Mouse (Mus musculus) hindbrain, embryonic 14.5 days (tissue): Measurements from ENCODE around the gene Slc22a5. TPM values are rescaled to one million over a fixed set of nuclear protein-coding genes. Genes with fewer than 3 reads are reported as not detected.
A peak's percentile ranks its signal among the peaks of the same experiment; 100 is the strongest.
"Not testable (repeated sequence)": the region's sequence is repeated elsewhere in the genome, so short reads cannot be mapped to it uniquely, and the experiment has no call there.

Source experiments
- ATAC-seq: fragments of 200-750 bp; cut with Nextera tagmentation; 2 replicates; pipeline ENCODE4 v1.8.0; 2017; ENCODE audit warnings: moderate number of reproducible peaks, mild to moderate bottlenecking, moderate TSS enrichment, moderate library complexity; ENCODE audit not compliant: low FRiP score
- DNase-seq: peaks from one replicate; pipeline ENCODE4 v3.0.0-alpha.2; 2015; ENCODE audit warnings: low spot score
- H3K27ac ChIP-seq: fragments of 300-500 bp; sonication (generic); 2 replicates; pipeline ENCODE4 v1.5.1; 2014; ENCODE audit warnings: mild to moderate bottlenecking, moderate library complexity
- H3K27me3 ChIP-seq: fragments of 300-500 bp; sonication (generic); 2 replicates; pipeline ENCODE4 v1.6.1; 2014; ENCODE audit warnings: mild to moderate bottlenecking, low read length, mixed read lengths; ENCODE audit not compliant: control insufficient read depth, insufficient read depth
- H3K36me3 ChIP-seq: fragments of 300-500 bp; sonication (generic); replicated peaks from 2 replicates; pipeline ENCODE4 v1.6.1; 2014; ENCODE audit not compliant: control insufficient read depth, insufficient read depth
- H3K4me1 ChIP-seq: fragments of 300-500 bp; sonication (generic); replicated peaks from 2 replicates; pipeline ENCODE4 v1.6.1; 2014; ENCODE audit warnings: antibody characterized with exemption, low read length, mixed read lengths; ENCODE audit not compliant: control insufficient read depth, insufficient read depth
- H3K4me2 ChIP-seq: fragments of 300-500 bp; sonication (generic); replicated peaks from 2 replicates; pipeline ENCODE4 v1.6.1; 2014; ENCODE audit warnings: mild to moderate bottlenecking, moderate library complexity
- H3K4me3 ChIP-seq: fragments of 300-500 bp; sonication (generic); replicated peaks from 2 replicates; pipeline ENCODE4 v1.5.1; 2014; ENCODE audit warnings: mild to moderate bottlenecking, low read length
- H3K9ac ChIP-seq: fragments of 300-500 bp; sonication (generic); 2 replicates; pipeline ENCODE4 v1.6.1; 2014
- H3K9me3 ChIP-seq: fragments of 300-500 bp; sonication (generic); 2 replicates; pipeline ENCODE4 v1.6.1; 2016; ENCODE audit warnings: low read length; ENCODE audit not compliant: control insufficient read depth
- WGBS: fragments of 180-500 bp; shearing (Covaris S2); extraction: QIAGEN DNeasy Blood & Tissue Kit; methylation state at CpG from one replicate; pipeline ENCODE4 v1.1.7; 2014; 5-methylcytosine and 5-hydroxymethylcytosine counted together
- polyA plus RNA-seq: library from polyadenylated mRNA; unstranded; fragments of >200 nt; fragmentation: Nextera tagmentation; extraction: Ambion mirVana; gene quantifications from 2 replicates; pipeline ENCODE4 v1.2.1, GENCODE M21; 2014

The Slc22a5 gene
- polyA plus RNA-seq, 1 experiment from 2014 or later: 12.9 TPM

- peak; percentile 3; the same call in 1 of the 2 replicates for ATAC-seq
Measured at GRCm38 (mm10) chr11:53890906-53891504, 455 bp downstream of the Slc22a5 start.

GRCm38 (mm10) chr11:53890225-53890624, 1.2 kb downstream of the Slc22a5 start:
- Histone ChIP-seq H3K9ac (no peak overlapping the region), H3K4me1 (peaks cover 30% of the 10 kb centered on the region), H3K9me3 (no peaks in the 10 kb centered on the region), H3K4me3 (peak overlapping the region; percentile 59), H3K27ac (no peak overlapping the region), H3K36me3 (no peaks in the 10 kb centered on the region; the same call in 1 of the 2 replicates), H3K4me2 (peak overlapping the region; percentile 91), H3K27me3 (no peaks in the 10 kb centered on the region)
- WGBS: 80% methylated on average over 2 of the region's 2 CpGs
- DNase-seq (no peak), ATAC-seq (no peak)

More at GRCm38 (mm10) chr11:53890906-53891504, 455 bp downstream of the Slc22a5 start:
- Histone ChIP-seq H3K36me3 (no peaks in the 10 kb centered on the region; the same call in 1 of the 2 replicates), H3K4me1 (peaks cover 30% of the 10 kb centered on the region), H3K27me3 (no peaks in the 10 kb centered on the region), H3K27ac (0 out of 2 replicates have a peak overlapping the region, but pooled peaks have one; percentile 43), H3K9me3 (no peaks in the 10 kb centered on the region), H3K4me3 (peak overlapping the region; percentile 59), H3K4me2 (peak overlapping the region; percentile 91), H3K9ac (peak overlapping the region; percentile 75)
- peak; percentile 24 for DNase-seq
- 1% methylated on average over 33 of the region's 33 CpGs for WGBS

GRCm38 (mm10) chr11:53889091-53889645, 2.3 kb downstream of the Slc22a5 start:
- no peak for DNase-seq
- H3K27ac ChIP-seq: no peak overlapping the region
- H3K36me3 ChIP-seq: no peaks in the 10 kb centered on the region; the same call in 1 of the 2 replicates
- H3K27me3 ChIP-seq: no peaks in the 10 kb centered on the region
- no peak overlapping the region for H3K4me3 ChIP-seq
- H3K4me1 ChIP-seq: peaks cover 30% of the 10 kb centered on the region
- WGBS: 69% methylated on average over 4 of the region's 4 CpGs
- peak overlapping the region; percentile 17; the same call in 1 of the 2 replicates for H3K4me2 ChIP-seq
- H3K9me3 ChIP-seq: no peaks in the 10 kb centered on the region
- no peak overlapping the region for H3K9ac ChIP-seq
- ATAC-seq: no peak

- H3K4me2 ChIP-seq: no peak overlapping the region
- H3K27ac ChIP-seq: no peak overlapping the region
- ATAC-seq (no peak), DNase-seq (no peak)
- H3K4me3 ChIP-seq: no peak overlapping the region
- no peaks in the 10 kb centered on the region for H3K9me3 ChIP-seq
- no peaks in the 10 kb centered on the region for H3K27me3 ChIP-seq
- no peaks in the 10 kb centered on the region; the same call in 1 of the 2 replicates for H3K36me3 ChIP-seq
- peaks cover 30% of the 10 kb centered on the region for H3K4me1 ChIP-seq
- WGBS: 84% methylated on average over 4 of the region's 4 CpGs
- no peak overlapping the region for H3K9ac ChIP-seq
Measured at GRCm38 (mm10) chr11:53888242-53888641, 3.2 kb downstream of the Slc22a5 start.

- Histone ChIP-seq H3K36me3 (peaks cover 6% of the 10 kb centered on the region), H3K9ac (no peak overlapping the region), H3K27me3 (no peaks in the 10 kb centered on the region), H3K27ac (no peak overlapping the region), H3K4me3 (no peak overlapping the region), H3K4me1 (0 out of 2 replicates have a peak, but pooled peaks cover 2% of the 10 kb centered on the region), H3K4me2 (no peak overlapping the region), H3K9me3 (no peaks in the 10 kb centered on the region)
- ATAC-seq (no peak), DNase-seq (no peak)
- WGBS: 94% methylated on average over 2 of the region's 2 CpGs
Measured at GRCm38 (mm10) chr11:53883287-53883686, 8.2 kb downstream of the Slc22a5 start.

GRCm38 (mm10) chr11:53878096-53878495, 13.4 kb downstream of the Slc22a5 start:
- DNase-seq: not testable (repeated sequence)
- 88% methylated on average over 5 of the region's 5 CpGs for WGBS

GRCm38 (mm10) chr11:53876488-53876887, 15.0 kb downstream of the Slc22a5 start:
- Histone ChIP-seq H3K4me1 (no peaks in the 10 kb centered on the region), H3K36me3 (peaks cover 18% of the 10 kb centered on the region; the same call in 1 of the 2 replicates), H3K27me3 (no peaks in the 10 kb centered on the region), H3K9me3 (no peaks in the 10 kb centered on the region), H3K4me3 (no peak overlapping the region), H3K4me2 (no peak overlapping the region), H3K9ac (no peak overlapping the region), H3K27ac (no peak overlapping the region)
- WGBS: 87% methylated on average over 4 of the region's 4 CpGs
- no peak for DNase-seq
- no peak for ATAC-seq

More at GRCm38 (mm10) chr11:53878096-53878495, 13.4 kb downstream of the Slc22a5 start:
- not testable (repeated sequence) for H3K4me3 ChIP-seq, H3K27me3 ChIP-seq, H3K27ac ChIP-seq, H3K9me3 ChIP-seq, H3K4me1 ChIP-seq, H3K9ac ChIP-seq, H3K4me2 ChIP-seq, H3K36me3 ChIP-seq, ATAC-seq

GRCm38 (mm10) chr11:53874706-53875105, 16.8 kb downstream of the Slc22a5 start:
- Histone ChIP-seq H3K4me2 (no peak overlapping the region), H3K36me3 (peaks cover 29% of the 10 kb centered on the region; the same call in 1 of the 2 replicates), H3K9me3 (no peaks in the 10 kb centered on the region), H3K4me1 (no peaks in the 10 kb centered on the region), H3K27ac (no peak overlapping the region), H3K27me3 (no peaks in the 10 kb centered on the region), H3K9ac (no peak overlapping the region), H3K4me3 (no peak overlapping the region)
- DNase-seq (no peak), ATAC-seq (no peak)
- WGBS: 71% methylated on average over 4 of the region's 4 CpGs

GRCm38 (mm10) chr11:53873909-53874704, 17.4 kb downstream of the Slc22a5 start:
- H3K27ac ChIP-seq, H3K9ac ChIP-seq, H3K9me3 ChIP-seq, H3K4me2 ChIP-seq, H3K4me3 ChIP-seq, DNase-seq, ATAC-seq, H3K27me3 ChIP-seq, H3K4me1 ChIP-seq: not testable (repeated sequence)
- H3K36me3 ChIP-seq: peaks cover 29% of the 10 kb centered on the region; the same call in 1 of the 2 replicates
- 63% methylated on average over 5 of the region's 5 CpGs for WGBS
